Comparison of ENCODE assay signal across 10 mouse cellular contexts in the genomic region with DNA sequence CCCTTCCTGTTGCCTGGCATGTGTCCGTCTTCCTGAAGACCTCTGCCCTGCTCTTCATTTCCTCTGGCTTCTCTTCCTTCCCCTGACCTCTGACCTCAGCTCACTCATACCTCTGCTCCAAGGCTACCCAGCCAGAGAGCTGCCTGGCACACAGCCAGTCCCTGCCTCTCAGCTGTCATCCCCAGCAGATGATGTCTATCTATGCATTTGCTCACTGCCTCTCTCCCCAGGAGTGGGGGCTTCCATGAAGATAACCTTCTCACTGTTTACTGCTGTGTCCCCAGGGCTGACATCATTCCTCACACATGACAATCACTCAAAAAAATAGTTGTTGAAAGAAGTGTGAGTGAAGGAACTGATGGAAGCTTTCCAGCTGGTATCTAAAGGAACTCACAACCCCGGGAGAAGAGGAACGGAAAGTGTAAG. TPM values are rescaled to one million over a fixed set of nuclear protein-coding genes. Genes with fewer than 3 reads are reported as not detected.
DNase-seq lines count a peak whose midpoint lies in the region; ATAC-seq lines count a peak whose summit lies in the region.
"Had no signal": no experiment of that assay in that cellular context is flagged by ENCODE, and none has a peak within 500 bp of the region (broad histone marks: within the 10 kb centered on the region; RNA-seq: fewer than 3 reads in every experiment).

No protein-coding gene starts in this region.

- peak; percentile 71 for DNase-seq in 416B (ENCODE audit: low read depth)
- peak; percentile 59 for DNase-seq in adrenal gland, adult 8-10 months
- DNase-seq in kidney, adult 18-20 months = peak; percentile 54
- DNase-seq in urinary bladder, adult 2 months (ENCODE audit: low spot score) = no peak
- DNase-seq in right cerebral cortex, adult 18-20 months = no peak
- no peak for DNase-seq in T-cell, adult 2 months (ENCODE audit: low spot score)

- no peaks in the 10 kb centered on the region for H3K27me3 ChIP-seq in liver, embryonic 12.5 days (replicated peaks)
- no peaks in the 10 kb centered on the region for H3K27me3 ChIP-seq in forebrain, embryonic 16.5 days (replicated peaks; ENCODE audit: control insufficient read depth, insufficient read depth, low read length)

- ATAC-seq in liver, embryonic 12.5 days = peak; percentile 44; the same call in 1 of the 2 replicates
- no peak for ATAC-seq in forebrain, embryonic 16.5 days
- ATAC-seq: intestine, postnatal 0 days had no signal

- H3K4me1 ChIP-seq in liver, embryonic 12.5 days = 0 out of 2 replicates have a peak, but pooled peaks cover 4% of the 10 kb centered on the region
- H3K4me1 ChIP-seq in forebrain, embryonic 16.5 days (replicated peaks; ENCODE audit: control insufficient read depth, insufficient read depth, low read length) = no peaks in the 10 kb centered on the region

- H3K4me3 ChIP-seq in liver, embryonic 12.5 days = no peak overlapping the region
- no peak overlapping the region for H3K4me3 ChIP-seq in forebrain, embryonic 16.5 days (replicated peaks; ENCODE audit: low read length)

- H3K27ac ChIP-seq in liver, embryonic 12.5 days = no peak overlapping the region
- H3K27ac ChIP-seq in forebrain, embryonic 16.5 days (ENCODE audit: low read length) = no peak overlapping the region

- H3K9me3 ChIP-seq in liver, embryonic 12.5 days (replicated peaks) = no peaks in the 10 kb centered on the region
- H3K9me3 ChIP-seq in forebrain, embryonic 16.5 days (ENCODE audit: control insufficient read depth, low read length) = no peaks in the 10 kb centered on the region
- H3K9me3 ChIP-seq: G1E had no signal

- 34% methylated on average over 3 of the region's 3 CpGs for WGBS in liver, embryonic 12.5 days (ENCODE audit: insufficient replicate concordance)
- WGBS in forebrain, embryonic 16.5 days = 66% methylated on average over 3 of the region's 3 CpGs

- H3K4me2 ChIP-seq in liver, embryonic 12.5 days = no peak overlapping the region
- no peak overlapping the region for H3K4me2 ChIP-seq in forebrain, embryonic 16.5 days (ENCODE audit: low read length)

- no peaks in the 10 kb centered on the region for H3K36me3 ChIP-seq in liver, embryonic 12.5 days
- no peaks in the 10 kb centered on the region for H3K36me3 ChIP-seq in forebrain, embryonic 16.5 days (ENCODE audit: control insufficient read depth, insufficient read depth)
- H3K36me3 ChIP-seq: G1E had no signal

- no peak overlapping the region for H3K9ac ChIP-seq in liver, embryonic 12.5 days
- H3K9ac ChIP-seq in forebrain, embryonic 16.5 days (replicated peaks; ENCODE audit: low read depth, low read length) = no peak overlapping the region

RNA-seq across cellular contexts. Expression of a gene that starts 12.6 kb away (rescaled TPM):
- total RNA-seq in adrenal gland, adult 8-10 months (2022) = 10 to 100 TPM; 28.2 to 42.2 (median 34.3) TPM
- 9.7 and 10.3 TPM in 2 replicates for polyA plus RNA-seq in liver, embryonic 12.5 days (2016; fragmentation: Nextera tagmentation; extraction: Ambion mirVana)
- 33.4 and 35.4 TPM in 2 replicates for polyA plus RNA-seq in urinary bladder, adult 2 months (2012; rRNA removed)
- polyA plus RNA-seq in forebrain, embryonic 16.5 days (2015; fragmentation: Nextera tagmentation; extraction: Ambion mirVana) = 35.7 and 39.3 TPM in 2 replicates

Comparison
In these comparisons a context has a peak if more than half of its experiments do, and no peak if none do; other contexts are left out.
1. DNase-seq: peak in 416B (single experiment), adrenal gland, adult 8-10 months (single experiment) and kidney, adult 18-20 months (single experiment); none in urinary bladder, adult 2 months (single experiment), right cerebral cortex, adult 18-20 months (single experiment) and T-cell, adult 2 months (single experiment).